Mouse (Mus musculus): Measurements from ENCODE around the gene Gimd1. TPM values are rescaled to one million over a fixed set of nuclear protein-coding genes. Genes with fewer than 3 reads are reported as not detected.

Gimd1 gene
- total and polyA plus RNA-seq, 2 experiments from 2014 or later, result not detected

DNA sequence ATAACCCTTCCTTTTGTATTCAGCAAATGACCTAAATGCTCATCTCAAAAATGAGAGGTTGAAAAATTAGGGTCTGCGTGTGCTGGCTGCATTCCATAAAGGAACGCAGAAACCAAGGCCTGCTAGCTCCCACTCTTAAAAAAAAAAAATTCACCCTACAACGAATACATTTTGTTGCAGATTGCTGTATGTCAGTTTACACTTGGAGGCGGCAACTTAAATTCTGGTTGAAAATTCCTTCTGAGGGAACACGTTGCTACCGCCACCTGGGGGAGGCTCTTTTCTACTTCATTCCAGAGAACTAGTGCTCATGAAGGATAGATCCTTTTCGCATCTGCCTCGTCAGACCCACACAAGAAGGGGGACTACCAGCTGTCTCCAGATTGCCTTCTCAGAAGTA lies 879 bp upstream of the Gimd1 start:
- Histone ChIP-seq H3K27me3 (ENCODE audit: insufficient read depth, low read length) (no peaks in the 10 kb centered on the region), H3K9me3 (ENCODE audit: low read length) (no peaks in the 10 kb centered on the region), H3K9ac (replicated peaks; ENCODE audit: low read length) (no peak overlapping the region), H3K4me1 (ENCODE audit: insufficient read depth, low read length) (no peaks in the 10 kb centered on the region), H3K27ac (no peak overlapping the region), H3K4me2 (ENCODE audit: low read depth, low read length) (no peak overlapping the region), H3K36me3 (ENCODE audit: insufficient read depth, low read length) (no peaks in the 10 kb centered on the region), H3K4me3 (ENCODE audit: low read length) (no peak overlapping the region)
- peak; percentile 48 for TF ChIP-seq CTCF (IDR thresholded peaks at IDR 0.05; ENCODE audit: low read depth)
- 52% methylated on average over 8 of the region's 8 CpGs for WGBS
- DNase-seq (ENCODE audit: low spot score) (peak; percentile 32), ATAC-seq (no peak)

DNA sequence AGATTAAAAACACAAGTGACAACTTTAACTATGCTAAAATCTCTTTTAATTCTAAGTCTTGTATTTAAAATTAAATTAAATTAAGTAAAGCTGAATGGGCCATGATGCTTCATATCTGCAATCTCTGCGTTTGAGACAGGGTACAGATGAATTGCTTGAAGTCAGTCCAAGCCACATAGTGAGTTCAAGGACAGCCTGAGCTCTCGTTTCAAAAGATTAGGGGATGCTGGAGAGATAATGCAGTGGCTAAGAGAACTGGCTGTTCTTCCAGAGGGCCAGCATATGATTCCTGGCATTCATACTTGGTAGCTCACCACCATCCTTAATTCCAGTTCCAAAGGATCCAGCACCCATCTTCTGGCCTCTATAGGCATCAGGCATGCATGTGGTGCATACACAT lies 3.6 kb downstream of the Gimd1 start:
- Histone ChIP-seq H3K27me3 (ENCODE audit: insufficient read depth, low read length) (no peaks in the 10 kb centered on the region), H3K9ac (replicated peaks; ENCODE audit: low read length) (no peak overlapping the region), H3K27ac (no peak overlapping the region), H3K4me2 (ENCODE audit: low read depth, low read length) (no peak overlapping the region), H3K9me3 (ENCODE audit: low read length) (no peaks in the 10 kb centered on the region), H3K36me3 (ENCODE audit: insufficient read depth, low read length) (no peaks in the 10 kb centered on the region), H3K4me3 (ENCODE audit: low read length) (no peak overlapping the region), H3K4me1 (ENCODE audit: insufficient read depth, low read length) (no peaks in the 10 kb centered on the region)
- no peak for TF ChIP-seq CTCF (IDR thresholded peaks at IDR 0.05; ENCODE audit: low read depth)
- WGBS, result 36% methylated on average over 2 of the region's 2 CpGs
- no peak for DNase-seq (ENCODE audit: low spot score)
- ATAC-seq, result no peak

GRCm38 (mm10) chr3:132637080-132637479 lies 7.5 kb downstream of the Gimd1 start:
- Histone ChIP-seq H3K4me2 (ENCODE audit: low read depth, low read length) (no peak overlapping the region), H3K36me3 (ENCODE audit: insufficient read depth, low read length) (no peaks in the 10 kb centered on the region), H3K9ac (replicated peaks; ENCODE audit: low read length) (no peak overlapping the region), H3K4me1 (ENCODE audit: insufficient read depth, low read length) (no peaks in the 10 kb centered on the region), H3K9me3 (ENCODE audit: low read length) (no peaks in the 10 kb centered on the region), H3K4me3 (ENCODE audit: low read length) (no peak overlapping the region), H3K27ac (no peak overlapping the region), H3K27me3 (ENCODE audit: insufficient read depth, low read length) (no peaks in the 10 kb centered on the region)
- no peak for TF ChIP-seq CTCF (IDR thresholded peaks at IDR 0.05; ENCODE audit: low read depth)
- WGBS, result 94% methylated on average over 3 of the region's 3 CpGs
- no peak for ATAC-seq
- DNase-seq (ENCODE audit: low spot score), result no peak

- no peak overlapping the region for H3K4me2 ChIP-seq (ENCODE audit: low read depth, low read length)
- no peak overlapping the region for H3K9ac ChIP-seq (replicated peaks; ENCODE audit: low read length)
- no peak overlapping the region for H3K4me3 ChIP-seq (ENCODE audit: low read length)
- H3K9me3 ChIP-seq (ENCODE audit: low read length), result no peaks in the 10 kb centered on the region
- H3K27ac ChIP-seq, result no peak overlapping the region
- H3K27me3 ChIP-seq (ENCODE audit: insufficient read depth, low read length), result no peaks in the 10 kb centered on the region
- no peaks in the 10 kb centered on the region for H3K36me3 ChIP-seq (ENCODE audit: insufficient read depth, low read length)
- TF ChIP-seq CTCF (IDR thresholded peaks at IDR 0.05; ENCODE audit: low read depth), result no peak
- 81% methylated on average over 4 of the region's 4 CpGs for WGBS
- DNase-seq (ENCODE audit: low spot score) (no peak), ATAC-seq (no peak)
- H3K4me1 ChIP-seq (ENCODE audit: insufficient read depth, low read length), result no peaks in the 10 kb centered on the region
These were observed 14.5 kb downstream of the Gimd1 start for GRCm38 (mm10) chr3:132644071-132644470.

DNA sequence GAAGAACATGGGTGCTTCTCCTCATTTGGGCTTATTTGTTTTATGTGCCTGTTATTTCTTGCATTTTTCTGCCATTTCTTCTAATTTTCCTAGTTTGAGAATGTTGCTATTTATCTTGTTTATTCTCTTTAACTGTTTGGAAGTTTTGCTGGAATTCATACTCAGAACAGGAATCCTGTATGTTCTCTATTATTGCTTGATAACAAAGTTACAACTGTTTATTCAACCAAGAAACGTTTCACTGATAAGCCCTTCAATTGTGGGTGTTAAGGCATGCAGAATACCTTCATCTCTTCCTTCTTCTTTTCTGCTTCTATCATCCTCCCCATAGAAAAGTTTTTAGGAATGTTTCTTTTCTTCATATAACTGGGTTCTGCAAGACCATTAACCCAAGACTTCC lies 17.2 kb downstream of the Gimd1 start:
- Histone ChIP-seq H3K4me3 (ENCODE audit: low read length) (no peak overlapping the region), H3K27me3 (ENCODE audit: insufficient read depth, low read length) (no peaks in the 10 kb centered on the region), H3K9me3 (ENCODE audit: low read length) (no peaks in the 10 kb centered on the region), H3K9ac (replicated peaks; ENCODE audit: low read length) (no peak overlapping the region), H3K4me2 (ENCODE audit: low read depth, low read length) (no peak overlapping the region), H3K4me1 (ENCODE audit: insufficient read depth, low read length) (no peaks in the 10 kb centered on the region), H3K27ac (no peak overlapping the region), H3K36me3 (ENCODE audit: insufficient read depth, low read length) (no peaks in the 10 kb centered on the region)
- no peak for TF ChIP-seq CTCF (IDR thresholded peaks at IDR 0.05; ENCODE audit: low read depth)
- DNase-seq (ENCODE audit: low spot score), result no peak
- no peak for ATAC-seq
- 60% methylated on average over 1 of the region's 1 CpGs for WGBS

DNA sequence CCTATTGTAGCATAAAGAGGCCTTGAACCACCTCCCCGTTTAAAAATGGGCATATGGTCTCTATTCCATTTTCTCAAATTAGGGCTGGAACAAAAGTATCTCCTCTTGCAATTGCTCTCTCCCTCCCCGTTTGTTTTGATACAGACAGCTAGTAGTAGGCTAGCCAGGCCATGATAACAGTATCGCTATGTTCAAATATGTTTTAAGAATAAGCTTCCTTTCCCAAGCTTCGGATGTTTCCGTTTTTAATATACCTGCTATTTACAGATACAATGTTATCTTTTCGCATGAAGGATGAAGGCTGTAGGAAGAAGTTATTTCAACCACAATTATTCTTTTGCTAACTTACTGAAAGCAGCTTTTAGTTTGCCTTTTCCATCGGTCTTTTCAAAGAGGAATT lies 19.7 kb downstream of the Gimd1 start:
- WGBS, result 83% methylated on average over 7 of the region's 7 CpGs

GRCm38 (mm10) chr3:132650191-132650590 lies 20.6 kb downstream of the Gimd1 start:
- H3K9ac ChIP-seq (replicated peaks; ENCODE audit: low read length), result no peak overlapping the region
- ATAC-seq (no peak), DNase-seq (ENCODE audit: low spot score) (no peak)
- TF ChIP-seq CTCF (IDR thresholded peaks at IDR 0.05; ENCODE audit: low read depth), result no peak
- no peak overlapping the region for H3K4me3 ChIP-seq (ENCODE audit: low read length)
- H3K4me2 ChIP-seq (ENCODE audit: low read depth, low read length), result no peak overlapping the region
- H3K27me3 ChIP-seq (ENCODE audit: insufficient read depth, low read length), result no peaks in the 10 kb centered on the region
- no peaks in the 10 kb centered on the region for H3K9me3 ChIP-seq (ENCODE audit: low read length)
- H3K4me1 ChIP-seq (ENCODE audit: insufficient read depth, low read length), result no peaks in the 10 kb centered on the region
- WGBS, result 70% methylated on average over 5 of the region's 5 CpGs
- H3K36me3 ChIP-seq (ENCODE audit: insufficient read depth, low read length), result no peaks in the 10 kb centered on the region
- H3K27ac ChIP-seq, result no peak overlapping the region

More for the DNA sequence above, 19.7 kb downstream of the Gimd1 start:
- H3K27ac ChIP-seq, result no peak overlapping the region
- no peaks in the 10 kb centered on the region for H3K36me3 ChIP-seq (ENCODE audit: insufficient read depth, low read length)
- TF ChIP-seq CTCF (IDR thresholded peaks at IDR 0.05; ENCODE audit: low read depth), result no peak
- no peaks in the 10 kb centered on the region for H3K4me1 ChIP-seq (ENCODE audit: insufficient read depth, low read length)
- ATAC-seq, result no peak
- DNase-seq (ENCODE audit: low spot score), result no peak
- no peak overlapping the region for H3K4me2 ChIP-seq (ENCODE audit: low read depth, low read length)
- no peaks in the 10 kb centered on the region for H3K27me3 ChIP-seq (ENCODE audit: insufficient read depth, low read length)
- no peak overlapping the region for H3K4me3 ChIP-seq (ENCODE audit: low read length)
- H3K9ac ChIP-seq (replicated peaks; ENCODE audit: low read length), result no peak overlapping the region
- H3K9me3 ChIP-seq (ENCODE audit: low read length), result no peaks in the 10 kb centered on the region
